Mouse (Mus musculus) lung, adult 2 months (tissue): ENCODE data around the gene Snx9.

ENCODE experiments used
- CTCF ChIP-seq: fragments of 200-500 bp; IDR thresholded peaks from 2 replicates; pipeline ENCODE4 v1.5.1; 2011; ENCODE audit warnings: mild to moderate bottlenecking, low read length, control low read depth; ENCODE audit not compliant: insufficient read depth
- POLR2A ChIP-seq: fragments of 200-500 bp; IDR thresholded peaks from 2 replicates; pipeline ENCODE4 v1.6.1; 2011; ENCODE audit warnings: low read depth, mild to moderate bottlenecking, control low read depth, low read length, borderline replicate concordance; ENCODE audit errors: extremely low read depth

GRCm38 (mm10) chr17:5827836-5828582, 13.1 kb upstream of the Snx9 start:
- TF ChIP-seq CTCF: no peak
- no peak for TF ChIP-seq POLR2A
